Mouse (Mus musculus): ENCODE results near the gene Rpsa.
A peak's percentile ranks its signal among the peaks of the same experiment; 100 is the strongest.

Gene Rpsa

GRCm38 (mm10) chr9:120114051-120114788, 13.3 kb upstream of the Rpsa start:
- DNase-seq: peak in 1 of 2 experiments; percentile 26

- no peak for DNase-seq
These were observed 12.7 kb upstream of the Rpsa start for GRCm38 (mm10) chr9:120114789-120115151.

- no peak for DNase-seq
These were observed 11.9 kb upstream of the Rpsa start for GRCm38 (mm10) chr9:120115580-120115979.

- DNase-seq: no peak
These were observed 11.3 kb upstream of the Rpsa start for GRCm38 (mm10) chr9:120116184-120116624.

GRCm38 (mm10) chr9:120118212-120118611, 9.3 kb upstream of the Rpsa start:
- no peak for DNase-seq

DNA sequence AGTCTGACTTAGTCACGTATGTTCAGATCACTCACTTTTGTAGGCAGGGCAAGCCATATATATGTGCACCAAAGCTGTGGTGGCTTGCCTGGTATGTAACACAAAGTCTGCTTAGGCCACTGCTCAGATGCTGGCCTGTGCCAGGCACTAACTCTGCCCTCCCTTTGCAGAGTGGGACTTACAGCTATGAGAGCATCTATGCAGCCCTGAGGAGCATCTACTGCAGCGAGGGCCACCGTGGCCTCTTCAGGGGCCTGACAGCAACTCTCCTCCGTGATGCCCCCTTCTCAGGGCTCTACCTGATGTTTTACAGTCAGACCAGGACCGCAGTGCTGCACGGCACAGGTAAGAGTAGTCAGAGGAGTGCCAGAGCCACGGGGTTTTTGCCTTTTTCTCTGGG, 7.0 kb upstream of the Rpsa start:
- DNase-seq: no peak

DNA sequence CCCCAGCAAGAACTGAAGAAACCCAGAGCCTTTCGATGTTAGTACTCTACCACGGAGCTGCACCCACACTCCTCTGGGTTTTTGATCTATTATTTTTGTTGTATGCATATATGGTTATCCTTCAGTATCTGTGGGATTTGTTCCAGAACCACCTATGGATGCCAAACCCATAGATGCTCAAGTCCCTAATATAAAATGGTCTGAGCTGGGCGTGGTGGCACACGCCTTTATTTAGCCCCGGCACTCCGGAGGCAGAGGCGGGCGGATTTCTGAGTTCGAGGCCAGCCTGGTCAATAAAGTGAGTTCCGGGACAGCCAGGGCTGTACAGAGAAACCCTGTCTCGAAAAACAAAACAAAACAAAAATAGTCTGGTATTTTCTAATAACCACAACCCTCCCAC, 621 bp upstream of the Rpsa start:
- no peak for DNase-seq

DNA sequence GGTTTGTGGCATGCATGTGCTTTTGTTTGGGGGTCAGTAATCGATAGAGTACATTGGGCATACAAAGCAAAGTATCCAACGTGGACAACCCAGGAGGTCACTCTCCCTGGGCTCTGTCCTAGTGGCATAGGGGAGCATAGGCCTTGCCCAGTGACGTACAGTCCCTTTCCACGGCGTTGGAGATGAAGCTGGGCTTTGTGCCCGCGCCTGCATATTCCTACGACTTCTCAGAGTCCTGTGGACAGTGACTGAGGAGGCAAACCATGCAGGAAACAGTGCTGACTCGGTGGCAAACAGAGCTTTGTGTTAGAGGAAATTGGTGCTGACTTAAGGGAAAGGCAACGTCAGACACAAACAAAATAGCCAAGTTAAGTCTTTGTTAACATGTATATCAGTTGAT, 1.8 kb downstream of the Rpsa start:
- DNase-seq: no peak

DNA sequence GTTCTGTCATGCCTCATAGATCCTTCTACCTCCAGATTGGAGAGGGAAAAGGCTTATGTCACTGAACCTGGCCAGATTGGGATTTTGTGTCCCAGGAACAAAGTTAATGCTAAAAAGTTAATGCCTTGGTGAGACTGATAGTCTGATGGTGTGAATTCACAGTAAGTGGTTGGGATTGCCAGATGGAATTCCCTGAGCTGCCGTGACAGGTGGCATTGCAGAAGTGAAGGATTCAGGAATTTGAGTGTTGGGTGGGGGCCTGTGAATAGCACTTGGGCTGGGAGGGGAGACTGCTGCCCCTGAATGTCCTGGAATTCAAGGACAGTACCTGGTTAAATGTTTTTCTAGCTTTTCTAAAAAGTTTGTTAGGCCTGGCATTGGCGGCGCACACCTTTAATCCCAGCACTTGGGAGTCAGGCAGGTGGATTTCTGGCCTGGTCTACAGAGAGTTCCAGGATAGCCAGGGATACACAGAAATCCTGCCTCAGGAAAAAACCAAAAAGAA, 4.3 kb downstream of the Rpsa start:
- DNase-seq: no peak

DNA sequence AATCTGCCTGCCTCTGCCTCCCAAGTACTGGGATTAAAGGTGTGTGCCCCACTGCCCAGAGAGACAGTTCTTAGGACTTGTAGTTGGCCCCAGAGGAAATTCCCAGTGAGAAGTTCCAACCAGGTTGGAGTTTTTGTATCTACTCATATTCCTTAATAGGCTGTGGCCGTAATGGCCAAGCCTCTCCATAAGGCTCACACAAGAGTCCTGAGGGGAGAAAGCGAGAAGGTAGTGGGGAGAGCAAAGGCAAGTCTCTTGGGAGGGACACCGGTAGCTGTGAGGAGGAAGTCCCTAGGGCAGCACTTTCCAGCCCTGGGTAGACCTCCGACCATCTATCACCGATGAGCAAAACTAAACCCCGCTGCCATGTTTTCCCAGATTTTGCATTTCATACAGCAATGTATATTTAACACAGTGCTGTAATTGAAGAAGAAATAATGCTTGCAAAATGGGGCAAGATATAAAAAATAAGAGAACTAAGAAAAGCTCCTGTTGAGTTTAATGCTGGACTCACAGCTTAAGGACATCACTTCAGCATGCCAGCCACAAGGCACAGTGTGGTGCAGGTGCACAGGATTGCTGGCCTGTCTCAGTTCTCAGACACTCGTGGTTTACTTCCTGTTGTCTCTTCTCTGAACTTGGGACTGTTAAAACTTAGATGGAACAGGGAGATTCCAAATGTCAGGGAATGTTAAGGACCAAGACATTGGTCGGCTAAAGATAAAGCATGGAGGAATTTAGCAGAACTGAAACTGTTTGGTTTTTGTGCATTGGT, 5.7 kb downstream of the Rpsa start:
- no peak for DNase-seq

GRCm38 (mm10) chr9:120133755-120134475, 6.4 kb downstream of the Rpsa start:
- no peak for DNase-seq

- DNase-seq: no peak
These were observed 7.2 kb downstream of the Rpsa start for GRCm38 (mm10) chr9:120134529-120135160.

DNA sequence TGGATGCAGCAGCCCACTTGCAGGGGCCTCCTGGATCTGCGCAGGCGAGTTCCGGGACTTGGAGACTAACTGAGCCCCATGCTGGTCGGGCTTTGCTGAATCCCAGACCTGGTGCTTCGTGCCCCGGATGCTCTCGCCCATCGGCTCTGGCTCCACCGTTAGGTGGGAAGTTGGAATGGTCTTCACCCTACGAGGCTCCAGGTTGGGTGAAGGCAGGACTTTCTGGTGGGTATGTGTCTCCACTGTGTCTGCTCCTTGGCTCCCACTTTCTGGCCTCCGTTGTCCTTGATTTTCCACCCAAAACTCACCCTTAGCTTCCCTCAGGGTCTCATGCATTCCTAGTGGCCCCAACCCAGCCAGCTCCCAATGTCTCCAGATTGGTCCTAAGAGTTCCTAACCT, 8.0 kb downstream of the Rpsa start:
- DNase-seq: no peak

GRCm38 (mm10) chr9:120140652-120141051, 13.2 kb downstream of the Rpsa start:
- DNase-seq: peak; percentile 91 to 93

GRCm38 (mm10) chr9:120144474-120144873, 17.0 kb downstream of the Rpsa start:
- DNase-seq: peak in 1 of 2 experiments; percentile 20

- no peak for DNase-seq
These were observed 21.8 kb downstream of the Rpsa start, which contains the start of gene Mobp for GRCm38 (mm10) chr9:120149222-120149828. Gene Mobp (plus strand): TSS chr9:120149707.

DNA sequence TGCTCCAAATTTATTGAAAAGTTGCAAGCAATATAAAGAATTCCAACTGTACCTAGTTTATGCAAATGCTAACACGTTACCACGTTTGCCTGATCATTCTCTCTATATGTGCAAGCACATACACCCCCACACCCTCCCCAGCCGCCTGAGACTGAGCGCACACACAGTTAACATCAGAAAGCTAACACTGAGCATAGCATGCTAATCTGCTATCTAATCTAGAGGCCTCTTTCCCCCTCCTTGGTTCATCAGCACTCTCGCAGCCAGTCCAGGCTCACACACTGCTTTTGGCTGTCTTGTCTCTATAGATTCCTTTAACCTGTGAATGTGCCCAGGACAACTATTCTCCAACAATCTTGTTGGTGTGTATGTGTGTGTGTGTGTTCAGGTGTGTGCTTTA, 23.7 kb downstream of the Rpsa start:
- no peak for DNase-seq

DNA sequence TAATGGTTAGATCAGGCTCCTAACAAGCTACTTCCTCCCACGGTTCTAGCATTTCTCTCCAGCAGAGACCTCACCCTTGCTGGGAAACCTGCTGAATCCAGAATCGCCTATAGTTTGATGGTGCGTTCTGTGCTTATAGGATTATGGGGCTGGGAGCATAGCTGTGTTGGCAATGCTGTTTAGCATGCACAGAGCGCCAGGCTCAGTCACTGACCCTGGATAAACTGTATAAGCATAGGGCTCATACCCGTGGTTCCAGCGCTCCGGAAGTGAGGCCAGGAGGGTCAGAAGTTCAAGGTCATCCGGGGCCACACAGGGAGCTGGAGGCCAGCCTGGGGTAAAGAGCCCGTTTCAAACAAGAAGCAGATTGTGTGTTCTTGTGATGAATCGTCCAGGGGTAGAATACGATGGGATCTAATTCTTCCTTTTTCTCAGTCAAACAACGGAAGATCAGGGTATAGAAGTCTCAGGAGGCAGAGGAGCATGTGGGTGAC, 24.5 kb downstream of the Rpsa start:
- no peak for DNase-seq

- DNase-seq: no peak
These were observed 30.6 kb downstream of the Rpsa start for GRCm38 (mm10) chr9:120158047-120158446.

DNA sequence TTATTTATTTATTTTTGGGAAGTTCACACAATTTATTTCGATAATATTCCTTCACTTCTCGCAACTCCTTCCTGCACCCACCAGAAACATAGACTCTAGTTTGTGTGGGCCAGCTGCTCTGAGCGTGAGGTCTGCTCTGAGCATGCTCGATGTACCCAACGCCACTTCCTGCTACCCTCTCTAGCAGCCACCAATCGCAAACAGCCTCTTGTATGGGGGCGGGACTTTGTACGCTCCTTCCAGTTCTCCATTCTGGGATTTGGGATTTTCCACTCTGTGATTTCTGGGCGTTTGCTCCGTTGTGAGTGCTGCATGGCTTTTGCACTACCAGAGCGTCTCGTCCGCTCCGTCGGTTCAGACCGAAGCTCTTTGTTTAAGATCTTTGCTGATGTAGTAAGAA, 36.4 kb downstream of the Rpsa start:
- no peak for DNase-seq

GRCm38 (mm10) chr9:120167826-120168225, 40.3 kb downstream of the Rpsa start:
- DNase-seq: peak; percentile 59 to 62

DNA sequence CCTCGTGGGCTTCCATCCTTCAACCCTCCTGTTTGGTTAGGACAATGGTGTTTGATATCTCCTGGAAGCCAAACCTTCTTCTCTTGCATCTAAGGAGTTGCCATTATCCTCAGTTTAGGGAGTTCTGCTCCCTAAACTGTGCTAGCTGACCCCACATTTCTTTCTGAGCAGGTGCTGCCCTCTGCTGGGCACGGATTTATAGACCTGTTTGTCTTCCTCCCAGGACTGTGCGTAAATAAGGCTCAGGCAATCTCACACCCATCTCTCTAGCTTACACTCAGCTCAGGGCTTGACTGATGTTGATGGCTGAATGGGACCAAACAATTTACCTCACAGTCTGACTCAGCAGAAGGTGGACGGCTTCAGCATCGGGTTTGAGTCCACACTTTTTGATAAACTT, 43.8 kb downstream of the Rpsa start:
- peak; percentile 81 to 83 for DNase-seq

Measured in cerebellum, postnatal 10 days (tissue).